Mouse (Mus musculus): ENCODE results near the gene Urod.

GRCm38 (mm10) chr4:117031105-117031504 lies 36.9 kb upstream of the Urod start:
- TF ChIP-seq HCFC1 (IDR thresholded peaks at IDR 0.05; ENCODE audit: borderline replicate concordance, insufficient read depth, low read length), result no peak
- TF ChIP-seq MAFK (IDR thresholded peaks at IDR 0.05; ENCODE audit: insufficient read depth, low read depth, low read length), result no peak
- no peak for TF ChIP-seq ZNF384 (IDR thresholded peaks at IDR 0.05; ENCODE audit: low read depth, low read length)
